Mouse (Mus musculus): ENCODE measurements around the gene Chd6. TPM values are rescaled to one million over a fixed set of nuclear protein-coding genes. Genes with fewer than 3 reads are reported as not detected.
A peak's percentile ranks its signal among the peaks of the same experiment; 100 is the strongest.

Gene Chd6
- total and polyA plus RNA-seq, 3 experiments = 12.2 to 66.8 (median 42.9) TPM

- Histone ChIP-seq H3K9ac (ENCODE audit: low read depth, low read length) (no peak overlapping the region), H3K79me2 (replicated peaks; ENCODE audit: control insufficient read depth, insufficient read depth, low read length) (peaks cover 4% of the 10 kb centered on the region), H3K4me1 (ENCODE audit: control insufficient read depth, insufficient read depth, low read length) (peaks cover 10% of the 10 kb centered on the region), H3K27ac (no peak overlapping the region), H3K36me3 (ENCODE audit: control insufficient read depth, insufficient read depth, low read length) (peaks cover 4% of the 10 kb centered on the region), H3K27me3 (ENCODE audit: control insufficient read depth, insufficient read depth, low read length) (no peaks in the 10 kb centered on the region), H3K4me3 (no peak overlapping the region)
- peak; percentile 63 for TF ChIP-seq CTCF (IDR thresholded peaks at IDR 0.05)
- no peak for TF ChIP-seq EP300 (IDR thresholded peaks at IDR 0.05; ENCODE audit: insufficient read depth, low read depth, low read length)
- no peak for TF ChIP-seq POLR2A (IDR thresholded peaks at IDR 0.05; ENCODE audit: insufficient read depth, low read depth, low read length)
- DNase-seq = no peak
- WGBS = 53% methylated on average over 3 of the region's 3 CpGs
- intact Hi-C loops (cut with DNase I) = no loop called here
These were observed 18.7 kb downstream of the Chd6 start for GRCm38 (mm10) chr2:161090200-161090599.

- Histone ChIP-seq H3K27me3 (ENCODE audit: control insufficient read depth, insufficient read depth, low read length) (no peaks in the 10 kb centered on the region), H3K4me3 (no peak overlapping the region), H3K79me2 (replicated peaks; ENCODE audit: control insufficient read depth, insufficient read depth, low read length) (peaks cover 4% of the 10 kb centered on the region), H3K4me1 (ENCODE audit: control insufficient read depth, insufficient read depth, low read length) (peaks cover 6% of the 10 kb centered on the region), H3K27ac (no peak overlapping the region), H3K36me3 (ENCODE audit: control insufficient read depth, insufficient read depth, low read length) (peaks cover 16% of the 10 kb centered on the region), H3K9ac (ENCODE audit: low read depth, low read length) (no peak overlapping the region)
- TF ChIP-seq EP300 (IDR thresholded peaks at IDR 0.05; ENCODE audit: insufficient read depth, low read depth, low read length) (no peak), CTCF (IDR thresholded peaks at IDR 0.05) (no peak), POLR2A (IDR thresholded peaks at IDR 0.05; ENCODE audit: insufficient read depth, low read depth, low read length) (no peak)
- no peak for DNase-seq
- 73% methylated on average over 2 of the region's 2 CpGs for WGBS
- intact Hi-C loops (cut with DNase I) = no loop called here
These were observed 30.3 kb downstream of the Chd6 start for GRCm38 (mm10) chr2:161078590-161078989.

DNA sequence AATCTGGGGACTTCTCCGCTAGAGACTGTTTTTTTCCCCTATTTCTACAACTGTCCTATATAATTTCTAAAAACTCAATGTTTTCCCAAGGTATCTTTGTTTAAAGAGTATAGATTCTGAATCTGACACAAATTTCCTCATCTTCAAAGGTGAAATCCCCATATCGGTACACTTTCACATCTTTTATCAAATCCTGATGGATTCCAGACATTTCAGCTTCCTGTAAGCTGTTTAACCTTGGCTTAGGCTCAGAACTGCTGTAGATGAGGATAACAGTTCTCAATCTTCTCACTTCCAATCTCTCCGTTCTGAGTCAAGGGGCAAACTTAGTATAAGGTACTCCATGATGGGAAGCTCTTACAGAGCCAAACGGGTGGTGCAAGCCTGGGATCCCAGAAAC is 32.6 kb downstream of the Chd6 start:
- Histone ChIP-seq H3K27ac (no peak overlapping the region), H3K27me3 (ENCODE audit: control insufficient read depth, insufficient read depth, low read length) (no peaks in the 10 kb centered on the region), H3K36me3 (ENCODE audit: control insufficient read depth, insufficient read depth, low read length) (peaks cover 18% of the 10 kb centered on the region), H3K4me1 (ENCODE audit: control insufficient read depth, insufficient read depth, low read length) (peaks cover 7% of the 10 kb centered on the region), H3K4me3 (no peak overlapping the region), H3K9ac (ENCODE audit: low read depth, low read length) (no peak overlapping the region), H3K79me2 (replicated peaks; ENCODE audit: control insufficient read depth, insufficient read depth, low read length) (peaks cover 4% of the 10 kb centered on the region)
- intact Hi-C loops (cut with DNase I) = no loop called here
- 39% methylated on average over 4 of the region's 4 CpGs for WGBS
- DNase-seq = no peak
- no peak for TF ChIP-seq POLR2A (IDR thresholded peaks at IDR 0.05; ENCODE audit: insufficient read depth, low read depth, low read length)
- TF ChIP-seq EP300 (IDR thresholded peaks at IDR 0.05; ENCODE audit: insufficient read depth, low read depth, low read length) = no peak
- TF ChIP-seq CTCF (IDR thresholded peaks at IDR 0.05) = no peak

DNA sequence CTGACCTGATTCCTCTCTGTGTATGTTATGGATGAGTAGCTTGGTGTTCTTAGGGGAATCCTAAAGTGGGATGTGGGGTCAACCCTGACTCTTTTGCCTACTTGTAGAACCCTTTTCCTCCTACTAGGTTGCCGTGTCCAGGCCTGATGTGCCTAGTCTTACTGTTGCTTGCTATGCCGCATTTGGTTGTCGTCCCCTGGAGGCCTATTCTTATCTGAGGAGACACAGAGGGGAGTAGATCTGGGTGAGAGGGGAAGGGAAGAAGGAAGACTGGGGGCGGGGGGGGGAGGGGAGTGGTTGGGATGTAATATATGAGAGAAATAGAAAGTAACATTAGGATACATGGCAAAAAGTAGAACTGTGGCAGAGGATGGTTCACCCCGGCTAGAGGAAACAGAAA is 33.3 kb downstream of the Chd6 start:
- TF ChIP-seq EP300 (IDR thresholded peaks at IDR 0.05; ENCODE audit: insufficient read depth, low read depth, low read length) (no peak), POLR2A (IDR thresholded peaks at IDR 0.05; ENCODE audit: insufficient read depth, low read depth, low read length) (no peak), CTCF (IDR thresholded peaks at IDR 0.05) (no peak)

DNA sequence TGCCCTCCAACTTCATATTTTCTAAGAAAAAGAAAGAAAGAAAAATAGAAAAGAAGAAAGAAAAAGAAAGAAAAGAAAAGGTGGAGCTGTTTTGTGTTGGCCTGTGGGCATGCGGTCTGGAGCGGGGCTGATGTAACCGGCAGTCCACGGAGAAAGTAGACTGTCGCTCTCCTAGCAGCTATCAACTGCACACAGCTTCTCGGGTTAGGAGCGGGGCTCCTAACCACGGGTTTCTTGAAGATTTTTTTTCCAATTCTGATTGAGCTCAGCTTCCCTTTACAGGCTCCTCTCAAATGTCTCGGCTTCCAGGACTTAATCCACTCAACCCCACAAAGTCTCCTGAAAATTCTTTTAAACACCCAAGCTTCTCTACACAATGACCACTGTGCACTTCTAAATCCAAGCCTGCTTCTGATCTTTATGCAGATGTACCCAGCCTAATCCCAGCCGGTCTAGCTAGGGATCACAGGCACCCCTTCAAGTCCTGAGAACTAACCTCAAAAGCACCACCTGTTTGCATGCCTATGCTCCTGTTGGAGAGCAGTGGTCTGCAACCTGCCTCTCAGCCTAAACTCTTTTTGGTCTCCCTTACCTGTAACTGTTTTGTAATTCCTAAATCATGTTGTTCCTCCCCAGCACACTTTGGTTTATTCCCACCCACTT is 42.6 kb downstream of the Chd6 start:
- TF ChIP-seq EP300 (IDR thresholded peaks at IDR 0.05; ENCODE audit: insufficient read depth, low read depth, low read length) (no peak), CTCF (IDR thresholded peaks at IDR 0.05) (no peak), POLR2A (IDR thresholded peaks at IDR 0.05; ENCODE audit: insufficient read depth, low read depth, low read length) (no peak)
- no peak overlapping the region for H3K9ac ChIP-seq (ENCODE audit: low read depth, low read length)
- peaks cover 6% of the 10 kb centered on the region for H3K4me1 ChIP-seq (ENCODE audit: control insufficient read depth, insufficient read depth, low read length)
- H3K4me3 ChIP-seq = no peak overlapping the region
- 54% methylated on average over 10 of the region's 10 CpGs for WGBS
- H3K27me3 ChIP-seq (ENCODE audit: control insufficient read depth, insufficient read depth, low read length) = no peaks in the 10 kb centered on the region
- no peak overlapping the region for H3K27ac ChIP-seq
- peaks cover 7% of the 10 kb centered on the region for H3K36me3 ChIP-seq (ENCODE audit: control insufficient read depth, insufficient read depth, low read length)
- peaks cover 7% of the 10 kb centered on the region for H3K79me2 ChIP-seq (replicated peaks; ENCODE audit: control insufficient read depth, insufficient read depth, low read length)
- no peak for DNase-seq
- intact Hi-C loops (cut with DNase I) = no loop called here

More for the DNA sequence above, 33.3 kb downstream of the Chd6 start:
- peaks cover 12% of the 10 kb centered on the region for H3K36me3 ChIP-seq (ENCODE audit: control insufficient read depth, insufficient read depth, low read length)
- no peak overlapping the region for H3K9ac ChIP-seq (ENCODE audit: low read depth, low read length)
- H3K27ac ChIP-seq = no peak overlapping the region
- intact Hi-C loops (cut with DNase I) = no loop called here
- no peaks in the 10 kb centered on the region for H3K27me3 ChIP-seq (ENCODE audit: control insufficient read depth, insufficient read depth, low read length)
- peaks cover 6% of the 10 kb centered on the region for H3K4me1 ChIP-seq (ENCODE audit: control insufficient read depth, insufficient read depth, low read length)
- H3K4me3 ChIP-seq = no peak overlapping the region
- 46% methylated on average over 5 of the region's 5 CpGs for WGBS
- H3K79me2 ChIP-seq (replicated peaks; ENCODE audit: control insufficient read depth, insufficient read depth, low read length) = peaks cover 4% of the 10 kb centered on the region
- no peak for DNase-seq

GRCm38 (mm10) chr2:161065594-161065993 is 43.3 kb downstream of the Chd6 start:
- H3K9ac ChIP-seq (ENCODE audit: low read depth, low read length) = no peak overlapping the region
- 84% methylated on average over 2 of the region's 2 CpGs for WGBS
- TF ChIP-seq POLR2A (IDR thresholded peaks at IDR 0.05; ENCODE audit: insufficient read depth, low read depth, low read length) (no peak), EP300 (IDR thresholded peaks at IDR 0.05; ENCODE audit: insufficient read depth, low read depth, low read length) (no peak), CTCF (IDR thresholded peaks at IDR 0.05) (no peak)
- peaks cover 7% of the 10 kb centered on the region for H3K79me2 ChIP-seq (replicated peaks; ENCODE audit: control insufficient read depth, insufficient read depth, low read length)
- H3K4me1 ChIP-seq (ENCODE audit: control insufficient read depth, insufficient read depth, low read length) = peaks cover 6% of the 10 kb centered on the region
- no peaks in the 10 kb centered on the region for H3K27me3 ChIP-seq (ENCODE audit: control insufficient read depth, insufficient read depth, low read length)
- intact Hi-C loops (cut with DNase I) = no loop called here
- H3K4me3 ChIP-seq = no peak overlapping the region
- H3K27ac ChIP-seq = no peak overlapping the region
- peaks cover 7% of the 10 kb centered on the region for H3K36me3 ChIP-seq (ENCODE audit: control insufficient read depth, insufficient read depth, low read length)
- no peak for DNase-seq

All from heart, adult 2 months (tissue).